Mouse (Mus musculus) kidney, postnatal 10 days (tissue): ENCODE measurements around the gene Dffb.
A peak's percentile ranks its signal among the peaks of the same experiment; 100 is the strongest.

Source experiments
- DNase-seq: peaks from one replicate; pipeline ENCODE4 v3.0.0; 2021; ENCODE audit warnings: mixed read lengths

The Dffb gene

DNA sequence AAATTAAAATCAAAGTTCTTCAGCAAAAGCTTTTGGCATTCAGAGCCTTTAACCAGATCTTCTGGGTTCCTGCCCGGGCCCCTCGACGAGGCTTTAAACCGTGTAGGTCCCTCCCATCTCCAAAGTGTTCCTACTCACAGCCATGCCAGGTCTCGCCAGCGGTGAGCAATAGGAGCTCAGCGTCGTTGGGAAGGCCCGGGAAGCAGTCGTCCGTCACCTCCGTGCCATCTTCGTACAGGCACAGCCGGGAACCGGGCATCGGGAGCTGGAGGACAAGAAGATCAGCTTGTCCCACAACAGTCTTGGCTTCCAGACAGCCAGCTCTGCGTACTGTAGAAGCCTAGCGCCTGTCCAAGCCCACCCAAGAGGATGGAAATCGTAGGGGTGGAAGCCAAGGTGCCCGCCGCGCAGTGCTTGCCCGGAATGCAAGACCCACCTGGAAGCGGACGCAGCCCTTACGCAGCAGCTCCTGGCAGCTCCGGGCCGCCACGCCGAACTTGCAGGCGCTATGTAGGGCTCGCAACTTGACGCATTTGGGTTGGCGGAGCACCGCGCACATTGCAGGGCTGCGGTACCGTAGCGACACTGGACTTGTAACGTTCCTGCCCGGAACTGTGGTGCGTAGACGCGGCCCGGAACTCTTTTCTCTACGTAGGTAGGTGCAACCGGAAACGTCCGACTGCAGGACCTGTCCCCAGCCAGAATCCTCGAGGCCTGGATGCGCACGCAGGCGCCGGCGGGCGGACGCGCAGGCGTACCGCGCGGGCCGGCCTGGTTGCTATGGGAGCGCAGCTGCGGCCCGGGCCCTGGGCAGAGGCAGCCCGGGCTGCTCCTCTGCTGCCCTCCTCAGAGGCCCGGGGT is at the start of gene Dffb, which contains the start of gene Cep104:
TSS of gene Dffb (minus strand) at position 696 of the 861 bp plus-strand sequence.
TSS of gene Cep104 (plus strand) at position 764 of the 861 bp plus-strand sequence.
- DNase-seq, result peak; percentile 97

GRCm38 (mm10) chr4:154023754-154024601 is 49.1 kb upstream of the Dffb start:
- peak; percentile 46 for DNase-seq

GRCm38 (mm10) chr4:154022844-154023243 is 47.9 kb upstream of the Dffb start:
- DNase-seq, result no peak

- peak; percentile 82 for DNase-seq
Observed at GRCm38 (mm10) chr4:154022407-154022806, 47.5 kb upstream of the Dffb start.

DNA sequence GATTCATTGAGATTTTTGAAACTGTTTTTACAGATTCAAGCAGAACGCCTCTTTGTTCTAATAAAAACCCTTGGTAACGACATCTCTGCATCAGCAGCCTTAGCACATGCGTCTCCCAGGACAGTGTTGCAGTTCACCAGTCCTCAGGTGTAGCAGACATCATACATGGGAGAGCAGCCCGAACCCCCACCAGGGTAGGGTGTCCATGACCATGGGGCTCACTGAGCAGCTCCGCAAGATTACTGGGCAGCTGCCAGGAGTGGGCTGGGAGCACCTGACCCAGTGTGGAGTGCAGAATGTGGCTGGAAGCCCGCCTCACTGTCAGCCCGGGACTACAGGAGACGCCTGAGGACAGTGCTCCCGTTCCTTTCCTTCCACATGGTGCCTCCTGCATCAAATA is 46.5 kb upstream of the Dffb start:
- peak; percentile 73 for DNase-seq

- peak; percentile 79 for DNase-seq
Observed at GRCm38 (mm10) chr4:154019571-154019970, 44.6 kb upstream of the Dffb start.

- no peak for DNase-seq
Observed at GRCm38 (mm10) chr4:154015476-154015875, 40.5 kb upstream of the Dffb start.

DNA sequence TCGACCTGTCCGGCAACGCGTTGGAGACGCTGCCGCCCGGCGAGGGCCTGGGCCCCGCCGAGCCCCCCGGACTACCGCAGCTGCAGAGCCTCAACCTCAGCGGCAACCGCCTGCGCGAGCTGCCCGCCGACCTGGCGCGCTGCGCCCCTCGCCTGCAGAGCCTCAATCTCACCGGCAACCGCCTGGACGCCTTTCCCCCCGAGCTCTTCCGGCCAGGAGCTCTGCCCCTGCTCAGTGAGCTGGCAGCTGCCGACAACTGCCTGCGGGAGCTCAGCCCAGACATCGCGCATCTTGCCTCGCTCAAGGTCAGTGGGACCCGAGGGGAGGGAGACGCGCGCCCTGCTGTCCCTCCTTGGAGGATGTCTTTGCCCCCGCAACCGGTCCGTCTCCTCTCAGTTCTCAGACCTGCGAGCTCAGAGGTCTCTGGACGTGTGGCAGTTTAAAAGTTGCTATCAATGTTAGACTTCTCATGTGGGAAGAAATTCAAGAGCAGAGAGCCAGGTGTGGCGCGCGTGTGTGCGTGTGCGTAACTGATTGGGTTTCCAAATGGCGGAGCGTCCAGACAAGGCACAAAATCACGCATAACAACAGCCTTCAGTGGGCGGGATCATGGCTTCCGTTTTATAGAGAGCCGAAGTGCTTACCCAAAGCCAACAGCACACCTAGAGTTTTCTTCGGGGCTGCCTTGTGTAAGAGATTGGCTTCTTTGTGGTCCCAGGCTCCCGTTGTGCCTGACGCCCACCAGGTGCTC is 37.4 kb upstream of the Dffb start:
- peak; percentile 28 for DNase-seq

- DNase-seq, result peak; percentile 90
Observed at GRCm38 (mm10) chr4:154011646-154012089, 36.7 kb upstream of the Dffb start, which contains the start of gene Lrrc47. Lrrc47 (plus strand) TSS chr4:154011731.

DNA sequence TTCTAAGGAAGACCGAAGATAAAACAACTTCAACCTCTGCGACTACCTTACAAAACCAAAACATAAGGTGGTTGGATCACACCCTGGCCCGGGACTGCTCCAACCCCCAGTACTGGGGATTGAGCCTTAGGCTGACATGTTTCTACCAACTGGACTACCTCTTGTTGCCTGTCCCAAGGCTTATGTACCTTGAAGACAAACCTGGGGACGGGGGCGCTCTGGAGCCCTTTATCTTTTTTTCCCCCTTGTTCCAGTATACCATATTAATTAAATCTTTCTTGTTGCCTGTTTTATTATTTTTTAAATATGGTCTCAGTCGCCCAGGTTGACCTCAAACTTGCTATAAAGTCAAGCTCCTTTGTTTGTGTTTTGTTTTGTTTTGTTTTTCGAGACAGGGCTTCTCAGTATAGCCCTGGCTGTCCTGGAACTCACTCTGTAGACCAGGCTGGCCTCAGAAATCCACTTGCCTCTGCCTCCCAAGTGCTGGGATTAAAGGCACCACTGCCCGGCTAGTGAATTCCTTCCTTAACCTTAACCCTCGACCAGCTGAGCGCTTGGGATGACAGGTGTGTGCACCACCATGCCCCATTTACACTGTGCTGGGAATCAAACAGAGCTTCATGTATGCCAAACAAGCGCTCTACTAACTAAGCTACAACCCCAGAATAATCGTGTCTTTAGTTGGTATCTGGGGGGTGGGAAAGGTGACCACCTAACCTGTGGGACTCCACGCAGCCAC is 36.1 kb upstream of the Dffb start:
- DNase-seq, result no peak

DNA sequence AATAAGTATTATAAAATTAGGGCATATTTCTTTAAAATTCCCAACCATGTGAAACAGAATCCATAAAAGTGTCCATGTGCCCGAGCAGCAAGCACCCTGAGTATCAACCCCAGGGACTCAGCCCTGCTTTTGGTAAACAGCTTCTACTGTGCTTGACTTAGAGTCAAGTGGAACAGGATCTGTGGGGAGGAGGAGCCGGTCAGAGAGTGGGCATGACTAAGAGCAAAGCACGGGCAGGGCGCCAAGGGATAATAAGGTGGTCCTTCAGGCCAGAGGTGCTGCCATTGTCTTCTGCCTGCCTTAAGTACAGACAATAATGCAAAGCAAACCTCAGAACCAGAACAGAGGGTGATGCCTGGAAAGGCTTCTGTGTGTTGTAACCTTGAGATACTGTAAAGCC is 32.8 kb upstream of the Dffb start:
- no peak for DNase-seq

GRCm38 (mm10) chr4:154006264-154006663 is 31.3 kb upstream of the Dffb start:
- no peak for DNase-seq

GRCm38 (mm10) chr4:154005488-154005887 is 30.6 kb upstream of the Dffb start:
- DNase-seq, result no peak

DNA sequence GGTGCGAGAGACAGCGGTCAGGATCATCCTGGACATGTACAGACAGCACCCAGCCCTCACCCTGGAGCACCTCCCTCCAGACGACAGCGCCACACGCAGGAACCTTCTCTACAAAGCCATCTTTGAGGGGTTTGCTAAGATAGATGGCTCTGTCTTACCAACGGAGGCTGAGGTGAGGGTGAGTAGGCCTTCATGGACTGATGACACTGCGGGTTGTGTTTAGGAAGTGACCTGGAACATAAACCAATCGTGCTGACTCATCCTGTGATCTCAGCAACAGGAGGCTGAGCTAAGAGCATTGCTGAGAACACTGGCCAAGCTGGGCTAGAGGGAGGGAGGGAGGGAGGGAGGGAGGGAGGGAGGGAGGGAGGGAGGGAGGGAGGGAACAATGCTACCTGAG is 18.6 kb upstream of the Dffb start:
- no peak for DNase-seq

DNA sequence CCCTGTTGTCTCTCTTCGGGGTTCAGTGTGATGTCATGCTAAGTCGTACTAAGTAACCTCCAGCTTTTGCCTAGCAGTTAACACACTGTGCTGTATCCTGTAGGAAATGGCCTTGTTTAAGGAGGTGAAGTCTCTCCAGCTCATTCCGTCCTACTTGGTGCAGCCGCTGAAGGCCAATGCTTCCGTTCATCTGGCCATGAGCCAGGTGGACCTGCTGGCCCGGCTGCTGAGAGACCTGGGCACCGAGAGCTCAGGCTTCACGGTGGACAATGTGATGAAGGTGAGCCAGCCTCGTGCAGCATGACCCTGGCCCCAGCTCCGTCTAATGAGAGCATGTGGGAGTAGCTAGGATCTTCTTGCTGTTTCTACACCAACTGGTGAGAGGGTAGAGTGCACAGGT is 17.8 kb upstream of the Dffb start:
- no peak for DNase-seq

DNA sequence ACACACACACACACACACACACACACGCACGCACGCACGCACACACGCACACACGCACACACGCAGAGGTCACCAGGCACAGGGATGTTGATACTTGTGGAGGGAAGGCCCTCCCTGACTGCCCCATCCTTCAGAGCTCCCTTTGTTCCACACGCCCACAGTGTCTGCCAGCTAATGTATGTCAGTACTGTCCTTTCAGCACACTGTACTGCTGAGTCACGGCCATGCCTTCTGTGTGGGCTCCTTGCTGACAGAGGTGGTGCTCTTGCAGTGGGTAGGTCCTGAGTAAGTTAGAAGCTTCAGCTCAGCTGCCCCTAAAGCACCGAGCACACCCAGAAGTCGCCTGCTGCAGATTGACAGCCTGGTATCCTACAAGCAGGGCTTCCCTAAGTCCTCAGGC is 5.5 kb upstream of the Dffb start:
- DNase-seq, result no peak

GRCm38 (mm10) chr4:153979243-153979642 is 4.3 kb upstream of the Dffb start:
- no peak for DNase-seq

DNA sequence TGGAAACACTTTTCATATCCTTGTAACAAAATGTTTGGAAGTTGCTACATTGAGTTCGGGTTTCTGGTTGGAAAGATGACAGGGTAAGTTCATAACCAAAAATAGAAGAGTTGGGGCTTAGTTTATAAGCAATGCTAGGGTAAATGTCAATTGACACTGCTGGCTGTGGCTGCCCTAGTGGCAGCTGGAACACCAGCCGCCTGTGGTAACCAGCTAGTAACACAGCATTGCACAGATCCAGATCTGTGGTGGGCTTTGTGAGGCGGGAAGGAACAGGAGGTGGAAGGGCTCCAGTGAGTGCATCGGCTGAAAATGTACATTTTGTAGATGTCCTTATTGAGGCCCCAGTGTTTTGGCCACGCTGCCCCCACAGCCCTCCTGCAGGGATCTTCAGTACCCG is 842 bp upstream of the Dffb start:
- DNase-seq, result no peak

DNA sequence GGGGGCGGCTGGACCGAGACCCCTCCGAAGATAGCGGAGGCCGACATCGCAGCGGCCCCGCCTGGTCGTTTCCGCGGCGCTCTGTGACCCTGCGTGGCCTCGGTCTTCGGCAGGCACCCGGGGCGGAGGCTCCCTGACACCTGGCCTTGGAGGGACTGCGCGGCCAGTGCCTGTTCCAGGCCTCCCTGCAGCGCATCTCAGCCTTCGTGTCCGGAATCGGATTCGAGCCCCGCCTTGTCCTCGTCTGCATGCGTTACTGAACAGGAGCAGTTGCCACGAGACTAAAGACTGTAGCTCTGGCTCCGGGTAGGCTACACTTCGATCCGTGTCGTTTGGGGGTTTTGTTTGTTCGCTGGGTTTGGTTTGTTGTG is 351 bp upstream of the Dffb start:
- DNase-seq, result no peak

DNA sequence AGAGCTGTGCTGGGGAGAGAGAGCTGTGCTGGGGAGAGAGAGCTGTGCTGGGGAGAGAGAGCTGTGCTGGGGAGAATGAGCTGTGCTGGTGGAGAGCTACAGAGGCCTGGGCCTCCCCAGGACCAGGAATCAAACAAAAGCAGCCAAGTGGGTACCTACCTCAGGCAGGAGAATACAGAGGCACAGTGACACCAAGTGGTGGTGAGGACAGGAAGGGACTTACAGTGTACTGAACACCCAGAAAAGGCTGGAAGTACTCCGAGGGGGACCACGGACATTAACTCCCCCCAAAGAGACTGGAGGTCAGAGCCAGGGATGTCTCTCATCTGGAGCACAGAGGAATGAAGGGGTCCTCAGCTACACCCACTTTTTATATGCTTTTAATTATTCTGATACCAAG is 6.9 kb downstream of the Dffb start:
- no peak for DNase-seq

- no peak for DNase-seq
Observed at GRCm38 (mm10) chr4:153967556-153967955, 7.4 kb downstream of the Dffb start.

GRCm38 (mm10) chr4:153966651-153967050 is 8.3 kb downstream of the Dffb start:
- DNase-seq, result no peak
